Mouse (Mus musculus) frontal cortex, postnatal 25 days (tissue): ENCODE measurements at regions not wholly inside any gene's neighbourhood (a gene's known extent, or its start where the extent isn't known, plus 50 kb on each side); places are given as distances from the start of the nearest gene placed in this dataset.

Source experiments
- DNase-seq, 2 experiments: peaks; one replicate each; pipeline ENCODE4 v3.0.0; 2022; ENCODE audit warnings: low spot score in 2 of 2

DNA sequence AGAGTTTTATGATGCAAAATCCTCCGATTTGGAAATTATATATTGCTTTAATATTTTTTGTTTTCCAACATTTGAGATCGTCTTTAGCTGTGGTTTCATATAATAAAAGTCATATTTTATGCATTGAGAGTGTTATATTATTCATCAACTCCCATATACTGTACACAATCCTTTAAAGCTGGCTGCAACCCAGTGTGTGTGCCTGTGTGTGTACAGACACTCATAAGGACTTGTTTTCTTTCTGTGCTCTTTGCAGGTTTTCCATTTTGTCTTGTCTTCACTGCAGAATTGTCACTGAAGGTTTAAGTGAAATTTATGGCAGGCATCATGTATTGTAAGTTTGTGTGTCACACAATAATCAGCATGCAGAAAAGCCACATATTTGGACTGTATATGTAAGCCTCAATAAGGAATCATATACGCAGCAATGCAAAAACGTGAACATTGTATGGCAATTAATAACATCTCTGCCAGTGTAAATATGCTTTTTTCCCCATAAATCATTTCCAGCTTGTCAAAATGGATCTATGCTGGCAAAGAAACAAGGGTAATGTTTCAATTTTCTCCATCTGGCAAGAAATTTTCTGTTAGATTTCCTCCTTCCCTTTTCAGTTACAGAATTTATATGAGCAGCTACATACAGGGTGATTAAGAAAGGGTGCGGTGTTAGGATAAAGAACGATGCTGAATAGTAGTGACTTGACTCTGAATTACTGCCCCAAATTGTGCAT lies 342.4 kb upstream of the Pkn2 start:
- DNase-seq = no peak

DNA sequence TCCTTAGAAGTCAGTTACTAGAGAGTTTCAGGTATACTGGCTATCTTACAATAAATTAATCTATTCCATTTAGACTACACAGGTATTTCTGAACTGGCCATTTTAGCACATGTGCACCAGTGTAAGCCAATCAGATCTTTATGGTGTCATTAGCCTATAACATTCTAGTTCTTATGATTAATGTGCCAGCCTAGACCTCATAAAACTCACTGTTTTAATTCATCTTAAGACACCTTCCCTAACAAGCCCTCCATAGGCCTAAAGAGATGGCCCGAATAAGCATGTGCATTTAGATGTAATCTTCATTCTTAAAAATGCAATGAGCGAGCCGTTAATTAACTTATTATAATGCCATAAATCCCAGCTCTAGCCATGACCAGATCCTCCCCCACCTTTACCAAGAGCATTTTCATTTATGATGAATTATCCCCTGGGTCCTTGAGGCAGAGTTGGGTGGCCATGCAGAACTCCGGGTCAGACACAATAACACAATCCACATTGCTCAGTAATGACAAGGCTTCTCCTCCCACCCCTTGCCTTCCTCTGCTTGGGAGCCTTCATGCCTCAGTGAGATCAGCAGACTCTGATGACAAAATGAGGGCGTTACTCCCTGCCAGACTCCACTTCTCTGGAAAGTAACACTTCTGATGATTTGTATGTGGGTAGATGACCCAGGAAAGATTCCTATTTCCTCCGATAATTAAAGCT lies 311.6 kb upstream of the Pkn2 start:
- no peak for DNase-seq

DNA sequence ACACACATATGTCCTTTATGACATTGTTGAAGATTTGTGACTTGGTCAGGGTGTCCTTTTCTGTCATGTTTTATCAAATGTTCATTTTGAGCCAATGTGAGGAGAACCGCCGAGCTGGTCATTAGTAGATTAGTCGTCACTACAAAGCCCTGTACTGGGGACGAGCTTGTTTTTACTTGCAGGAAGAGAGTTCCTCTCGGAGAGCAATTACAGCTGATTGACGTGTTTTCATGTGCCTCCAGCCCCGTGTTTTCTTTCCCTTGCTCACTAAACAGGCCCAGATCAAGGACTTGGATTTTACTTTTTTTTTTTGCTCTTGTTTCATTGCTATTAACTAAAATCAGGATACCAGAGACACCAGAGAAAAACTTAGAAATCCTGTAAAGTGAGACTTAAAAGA lies 307.1 kb upstream of the Pkn2 start:
- DNase-seq = no peak

DNA sequence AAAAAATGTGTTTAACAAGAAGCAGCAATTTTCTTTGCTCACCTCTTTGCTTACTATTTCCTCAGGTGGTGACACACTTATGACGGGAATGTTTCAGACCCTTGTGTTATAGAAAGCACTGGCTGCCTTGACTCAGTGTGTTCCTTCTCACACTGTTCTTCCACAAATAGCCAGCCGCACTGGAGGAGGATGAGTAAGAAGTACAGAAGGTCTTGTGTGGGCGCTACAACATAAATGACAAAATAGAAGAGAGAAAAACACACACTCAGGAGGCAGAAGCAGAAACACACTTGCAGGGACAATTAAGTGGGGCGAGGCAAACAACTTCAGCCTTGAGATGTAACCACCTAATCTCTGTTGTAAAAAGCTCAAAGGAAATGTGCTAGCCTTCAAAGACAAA lies 292.2 kb upstream of the Pkn2 start:
- DNase-seq = no peak

DNA sequence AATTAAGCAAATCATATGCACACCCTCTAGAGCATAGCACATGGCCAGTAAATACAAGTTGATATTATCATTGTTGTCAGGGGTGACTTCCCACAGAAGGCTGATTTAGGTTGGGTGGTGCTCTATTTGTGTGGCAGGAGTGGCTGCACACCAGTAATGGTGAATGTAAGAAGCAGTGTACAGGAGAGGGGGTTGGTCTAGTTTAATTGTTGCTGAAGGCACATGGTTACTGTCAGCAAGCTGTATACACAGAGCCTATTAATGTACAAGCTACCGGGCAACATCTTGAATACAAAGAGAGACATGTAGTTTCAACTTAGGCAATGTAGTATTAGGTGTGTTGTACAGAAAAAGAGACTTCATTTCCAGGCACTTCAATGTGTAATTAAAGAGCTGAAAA lies 280.6 kb upstream of the Pkn2 start:
- no peak for DNase-seq

DNA sequence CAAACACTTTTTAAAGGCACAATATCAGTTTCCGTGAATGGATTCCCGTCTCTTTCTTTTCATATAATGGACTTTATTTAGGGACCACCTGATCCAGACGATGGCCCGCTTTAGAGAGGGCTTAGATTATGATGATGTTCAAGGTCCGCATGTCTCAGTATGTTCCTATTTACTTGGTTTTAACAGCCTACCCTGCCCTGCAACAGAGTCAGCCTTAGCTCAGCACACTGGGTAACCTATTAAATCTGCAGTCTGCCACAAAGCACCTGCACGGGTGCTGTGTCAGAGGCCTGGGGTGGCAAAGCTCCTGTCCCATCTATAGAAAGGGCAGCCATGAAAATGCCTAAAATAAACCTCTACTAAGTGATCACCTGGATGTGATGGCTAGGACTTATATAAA lies 280.2 kb upstream of the Pkn2 start:
- no peak for DNase-seq

DNA sequence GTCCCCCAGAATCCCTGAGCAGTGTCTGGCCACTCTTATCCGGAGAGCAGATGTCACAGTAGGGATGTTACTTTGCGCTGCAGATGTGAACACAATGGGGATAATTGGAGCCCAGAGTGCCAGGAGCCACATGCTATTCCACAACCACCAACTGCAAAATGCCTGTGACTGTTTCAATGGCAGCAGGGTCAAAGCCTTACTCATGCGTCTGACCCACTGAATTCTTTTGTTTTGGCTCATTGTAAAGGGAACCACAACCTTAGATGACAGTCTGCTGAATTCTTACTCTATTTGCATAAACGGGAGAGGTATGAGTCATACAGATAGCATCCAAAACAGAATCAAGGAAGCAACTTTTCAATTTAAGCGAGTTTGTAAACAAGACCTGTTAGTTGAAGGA lies 276.8 kb upstream of the Pkn2 start:
- no peak for DNase-seq

DNA sequence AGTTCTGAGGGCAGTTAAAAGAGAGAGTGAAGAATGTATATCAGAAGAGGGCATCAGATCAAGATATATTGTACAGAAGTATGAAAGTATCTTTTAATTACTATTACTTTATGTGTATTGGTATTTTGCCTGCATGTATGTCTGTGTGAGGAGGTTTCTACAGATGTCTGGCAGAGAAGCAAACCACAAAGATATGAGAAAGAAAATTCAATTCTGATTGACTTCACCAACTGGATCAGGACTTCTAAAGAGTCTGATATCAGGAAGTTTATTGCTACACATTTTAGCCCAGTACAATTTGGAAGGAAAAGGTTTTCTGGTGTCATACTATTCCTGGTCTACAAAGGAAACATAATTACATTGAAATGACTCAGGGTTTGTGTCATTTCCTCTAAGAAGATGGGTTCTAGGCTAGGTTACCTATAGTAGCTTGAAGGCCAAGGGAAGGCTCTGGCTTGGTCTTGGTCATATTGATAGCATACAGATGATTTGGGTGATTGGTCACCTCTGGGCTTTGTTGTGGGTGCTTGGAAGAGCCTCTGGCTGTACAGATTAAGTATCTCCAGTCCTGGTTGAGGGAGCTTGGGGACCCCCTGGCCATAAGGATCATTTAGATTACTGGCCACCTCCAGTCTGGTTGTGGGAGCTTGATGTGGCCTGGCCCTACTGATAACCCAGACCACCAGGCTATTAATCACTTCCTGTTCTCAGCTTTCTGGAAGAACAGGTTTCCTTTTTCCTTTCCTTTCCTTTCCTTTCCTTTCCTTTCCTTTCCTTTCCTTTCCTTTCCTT lies 275.1 kb upstream of the Pkn2 start:
- no peak for DNase-seq

DNA sequence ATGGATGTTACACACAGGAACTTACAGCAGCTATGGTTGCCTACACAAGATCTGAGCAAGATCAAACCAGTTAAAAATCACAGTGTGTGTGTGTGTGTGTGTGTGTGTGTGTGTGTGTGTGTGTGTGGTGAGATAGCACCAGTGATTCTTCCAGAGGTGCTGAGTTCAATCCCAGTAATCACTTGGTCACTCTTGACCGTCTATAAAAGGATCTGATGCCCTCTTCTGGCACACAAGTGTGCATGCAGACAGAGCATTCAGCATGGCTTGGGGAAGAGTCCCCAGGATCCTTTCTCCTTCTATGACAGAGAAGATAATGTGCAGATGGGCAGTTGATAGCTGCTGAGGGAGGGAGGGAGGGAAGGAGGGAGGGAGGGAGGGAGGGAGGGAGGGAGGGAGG lies 274.4 kb upstream of the Pkn2 start:
- no peak for DNase-seq

DNA sequence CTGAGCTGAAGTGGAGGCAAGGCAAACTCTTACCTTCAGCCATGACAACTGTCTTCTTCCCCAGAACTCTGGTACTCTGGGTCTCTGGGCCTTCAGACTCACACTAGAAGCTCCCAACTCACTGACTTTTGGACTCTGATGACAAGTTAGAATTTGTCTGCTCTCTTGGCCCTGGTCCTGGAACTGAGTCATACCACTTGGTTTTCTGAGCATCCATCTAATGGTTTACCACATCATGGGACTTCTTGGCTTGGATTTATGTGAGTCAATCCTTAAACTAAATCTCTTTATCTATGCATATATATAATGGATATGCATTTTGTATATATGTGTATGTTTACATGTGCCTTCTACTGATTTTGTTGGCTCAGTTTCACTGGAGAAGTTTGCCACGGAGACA lies 273.8 kb upstream of the Pkn2 start:
- DNase-seq = no peak

DNA sequence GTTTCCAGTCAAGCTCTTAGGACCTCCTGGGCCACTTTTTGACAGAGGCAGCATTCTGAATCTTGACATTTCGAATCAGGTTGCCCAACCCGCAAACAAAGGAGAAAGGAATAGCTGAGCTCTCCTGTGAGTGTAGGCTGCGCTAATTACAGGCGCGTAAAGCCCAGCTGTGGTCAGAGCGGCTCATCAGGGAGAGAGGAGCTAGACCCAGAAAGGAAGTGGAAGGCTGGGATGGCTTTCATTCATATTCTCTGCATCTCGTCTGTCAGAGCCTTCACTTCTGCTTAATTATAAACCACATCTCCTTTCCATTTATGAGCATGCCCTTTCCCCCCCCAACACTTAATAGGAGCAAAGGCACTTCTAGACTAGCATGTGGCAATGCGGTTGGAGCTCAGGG lies 265.7 kb upstream of the Pkn2 start:
- DNase-seq = no peak

DNA sequence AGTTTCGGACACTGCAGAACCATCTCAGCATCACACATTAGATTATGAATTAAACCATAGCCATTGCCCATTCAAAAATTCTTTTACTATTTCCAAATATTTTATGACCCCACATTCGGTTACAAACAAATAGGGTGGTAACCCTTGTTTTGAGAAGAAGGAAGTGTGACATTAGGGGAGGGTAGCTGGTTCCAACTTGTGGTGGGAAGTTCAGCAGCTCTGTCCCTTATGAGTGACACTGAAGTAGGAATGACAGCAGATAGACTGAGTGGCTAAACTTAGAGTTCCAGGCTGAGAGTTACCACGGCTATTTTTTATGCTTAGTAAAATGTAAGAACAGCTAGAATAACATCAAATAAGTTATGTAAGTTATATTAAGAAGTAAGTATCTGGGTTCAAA lies 257.1 kb upstream of the Pkn2 start:
- DNase-seq = no peak

DNA sequence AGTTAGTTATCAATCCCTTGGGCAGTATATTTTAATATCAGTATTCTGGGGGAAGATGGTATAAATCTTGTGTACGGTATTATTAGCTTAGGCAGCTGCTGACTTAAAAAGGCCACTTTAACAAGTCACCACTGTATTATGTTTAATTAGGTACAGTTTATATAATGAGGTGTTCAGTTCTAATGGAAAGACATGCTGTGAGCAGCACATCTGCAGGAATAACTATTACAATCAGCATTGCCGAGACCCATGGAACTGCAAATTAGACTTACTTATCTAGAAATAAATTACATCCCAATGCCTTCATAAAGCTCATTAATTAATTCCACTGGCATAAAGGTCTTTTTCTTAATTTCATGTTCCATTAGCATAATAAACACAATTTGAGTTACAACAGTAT lies 252.7 kb upstream of the Pkn2 start:
- no peak for DNase-seq

DNA sequence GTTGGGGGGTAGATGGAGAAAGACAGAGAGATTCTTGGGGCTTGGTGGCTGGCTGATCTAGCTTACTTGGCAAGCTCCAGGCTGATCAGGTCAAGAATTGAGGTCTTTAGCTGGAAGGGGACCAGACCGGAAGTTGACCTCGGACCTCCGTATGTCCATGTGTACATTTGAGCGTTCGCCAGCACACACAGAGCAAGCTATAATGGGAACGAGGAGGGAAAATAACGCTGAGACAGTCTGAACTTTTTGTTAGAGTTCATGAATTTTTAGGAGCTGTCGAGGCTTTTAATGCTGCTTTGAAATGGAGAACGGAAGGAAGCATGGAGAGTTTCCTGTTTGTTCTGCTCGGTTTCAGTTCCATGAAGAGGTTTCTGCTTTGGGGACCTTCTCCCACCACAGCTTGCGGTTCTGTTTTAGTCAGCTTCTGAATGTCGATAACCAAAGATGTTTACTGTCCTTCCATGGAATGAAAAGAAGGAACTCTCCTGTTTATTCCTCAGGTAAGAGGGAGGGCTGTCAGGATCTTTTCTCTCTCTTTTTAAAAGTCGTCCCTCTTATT lies 226.0 kb upstream of the Pkn2 start:
- DNase-seq = no peak

DNA sequence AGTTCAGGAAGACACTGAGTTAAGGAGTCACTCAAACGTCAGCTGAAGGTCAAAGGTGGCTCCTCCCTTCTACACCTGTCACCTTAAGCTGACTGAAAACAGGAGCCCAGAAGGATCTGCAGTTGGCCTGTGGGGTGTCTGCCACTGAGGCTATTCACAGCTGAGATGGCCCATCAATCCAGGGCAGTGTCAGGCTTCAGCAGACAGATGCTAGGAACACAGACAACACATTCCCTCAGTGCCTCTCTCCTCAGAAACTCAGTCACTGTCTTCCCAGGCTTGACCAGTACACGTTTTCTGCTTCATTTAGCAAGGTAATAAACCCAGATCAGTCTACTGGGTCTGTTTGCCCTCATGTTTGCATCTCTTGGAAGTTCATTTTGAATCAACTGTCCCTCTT lies 222.9 kb upstream of the Pkn2 start:
- no peak for DNase-seq

DNA sequence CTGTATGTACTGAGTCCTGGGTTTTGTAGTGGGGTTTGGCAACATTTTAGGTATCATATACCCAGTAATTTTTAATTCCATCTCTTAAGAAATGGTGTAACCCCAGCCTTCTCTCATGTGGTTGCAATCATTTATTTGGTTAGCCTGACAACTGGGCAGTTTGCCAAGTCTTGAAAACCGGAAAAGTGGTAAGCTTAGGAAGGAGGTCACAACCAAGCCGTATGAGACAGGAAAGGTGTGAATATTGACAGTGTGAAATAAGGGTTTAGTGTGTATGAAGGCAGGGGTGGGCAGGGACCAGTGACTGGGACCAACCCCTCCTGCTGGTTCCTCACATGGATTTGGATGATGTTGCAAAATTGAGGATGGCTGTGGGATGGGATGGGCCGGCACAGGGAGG lies 221.5 kb upstream of the Pkn2 start:
- DNase-seq = no peak

DNA sequence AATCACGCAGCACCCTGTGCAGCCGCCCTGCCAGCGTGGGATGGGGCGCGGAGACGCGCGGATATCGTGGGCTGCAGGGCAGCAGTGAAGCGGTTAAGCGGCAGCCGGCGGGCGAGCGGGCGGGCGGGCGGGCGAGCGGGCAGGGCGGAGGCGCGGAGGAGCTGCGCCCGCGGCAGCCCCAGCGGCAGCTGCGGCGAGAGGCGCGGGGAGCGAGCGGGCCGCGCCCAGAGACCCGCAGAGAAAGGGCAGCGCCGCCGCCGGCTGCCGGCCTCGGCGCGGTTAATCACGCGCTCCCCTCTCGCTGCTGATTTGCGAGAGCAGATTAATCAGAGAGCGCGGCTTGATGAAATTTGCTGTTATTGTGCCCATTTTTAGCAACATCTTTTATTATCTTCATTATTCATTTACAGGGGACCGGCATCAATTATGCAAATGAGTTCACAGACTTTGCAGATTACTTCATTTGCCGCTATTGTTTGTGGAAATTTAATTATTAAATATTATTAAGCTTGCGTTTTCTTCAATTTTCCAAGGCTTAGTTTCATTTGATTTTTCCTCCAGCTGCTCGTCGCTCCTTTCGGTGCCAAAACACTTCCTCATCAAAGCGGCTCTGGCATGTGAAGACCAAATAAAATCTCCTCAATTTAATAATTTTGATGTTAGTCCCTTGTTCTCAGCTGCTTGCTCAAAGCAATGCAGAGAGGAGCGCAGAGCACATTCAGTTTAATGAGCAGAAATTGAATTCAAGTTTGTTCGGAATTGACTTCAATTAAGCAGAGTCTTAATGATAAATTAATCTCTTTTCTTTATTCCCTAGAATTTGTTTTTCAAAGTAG lies 219.2 kb upstream of the Pkn2 start:
- peak in 1 of 2 experiments; percentile 17 for DNase-seq

DNA sequence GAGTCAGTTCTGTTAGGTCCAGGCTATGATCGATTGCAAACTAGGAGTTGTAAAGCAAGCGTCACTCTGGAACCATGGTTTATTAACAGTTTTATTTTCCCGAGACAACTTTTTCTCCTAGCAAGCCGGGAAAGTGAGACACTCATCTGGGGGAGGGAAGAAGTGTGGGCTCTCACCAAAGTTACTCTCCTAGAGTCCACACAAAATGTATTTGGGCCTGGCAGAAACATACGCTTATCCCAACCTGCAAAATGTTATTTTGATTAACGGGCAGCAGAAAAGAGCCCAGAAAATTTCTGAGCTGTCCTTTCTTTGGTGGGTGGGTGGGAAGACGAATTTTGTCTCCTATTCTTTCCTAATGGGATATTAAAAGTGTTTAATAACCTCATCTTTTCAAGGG lies 218.4 kb upstream of the Pkn2 start:
- no peak for DNase-seq

DNA sequence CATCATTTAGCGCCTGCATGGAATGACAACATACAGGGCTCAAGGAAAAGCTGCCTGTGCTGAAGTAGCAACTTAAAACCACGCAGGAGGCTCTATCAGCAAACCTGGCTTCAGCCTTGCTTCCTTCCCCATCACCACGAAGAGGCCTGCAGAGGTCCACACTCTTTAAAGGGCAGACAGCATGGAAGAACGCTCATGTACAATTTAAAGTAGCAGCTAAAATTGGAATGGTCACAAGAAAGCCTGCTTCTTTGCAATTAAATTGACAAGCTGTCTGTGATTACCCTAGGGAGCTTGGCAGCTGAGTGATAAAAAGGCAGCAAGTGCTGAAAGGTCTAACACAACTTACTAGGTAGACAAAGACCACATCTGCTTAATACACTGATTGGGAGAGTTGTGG lies 210.4 kb upstream of the Pkn2 start:
- no peak for DNase-seq

DNA sequence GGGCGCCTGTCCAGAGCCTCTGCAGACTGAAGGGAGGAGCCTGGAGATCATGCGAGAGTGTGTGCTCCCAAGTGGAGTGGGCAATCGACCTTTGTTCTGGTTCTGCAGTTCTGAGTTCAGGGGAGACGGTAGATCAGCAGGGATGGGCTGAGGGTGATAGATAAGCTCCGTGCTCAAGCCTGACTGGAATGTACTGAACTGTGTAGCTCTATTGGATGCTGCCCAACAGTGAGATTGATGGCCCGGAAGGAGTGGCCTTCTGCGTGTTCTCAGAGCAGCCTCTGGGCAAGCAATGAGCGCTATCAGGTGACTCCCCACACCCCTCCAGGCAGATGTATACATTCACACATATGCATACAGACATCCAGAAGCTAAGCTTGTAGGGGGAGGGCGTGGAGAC lies 209.1 kb upstream of the Pkn2 start:
- DNase-seq = no peak

DNA sequence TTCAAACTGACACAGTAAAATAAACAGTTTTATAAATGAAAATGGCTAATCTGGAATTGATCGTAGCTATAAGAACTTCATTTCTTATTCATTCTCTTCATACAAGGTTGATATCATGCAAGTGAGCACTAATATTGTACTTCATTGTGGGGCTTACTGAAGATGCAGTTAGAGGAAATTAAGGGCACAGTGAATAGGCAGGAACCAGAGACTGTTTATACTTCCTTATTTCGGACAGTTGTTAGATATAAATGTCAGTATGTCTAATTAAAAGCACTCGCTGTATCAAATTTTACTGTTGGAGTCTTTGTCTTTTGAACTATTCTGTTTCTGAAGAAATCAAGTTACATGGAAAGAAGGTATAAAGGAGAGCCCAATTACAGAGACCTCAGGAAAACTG lies 208.5 kb upstream of the Pkn2 start:
- no peak for DNase-seq

DNA sequence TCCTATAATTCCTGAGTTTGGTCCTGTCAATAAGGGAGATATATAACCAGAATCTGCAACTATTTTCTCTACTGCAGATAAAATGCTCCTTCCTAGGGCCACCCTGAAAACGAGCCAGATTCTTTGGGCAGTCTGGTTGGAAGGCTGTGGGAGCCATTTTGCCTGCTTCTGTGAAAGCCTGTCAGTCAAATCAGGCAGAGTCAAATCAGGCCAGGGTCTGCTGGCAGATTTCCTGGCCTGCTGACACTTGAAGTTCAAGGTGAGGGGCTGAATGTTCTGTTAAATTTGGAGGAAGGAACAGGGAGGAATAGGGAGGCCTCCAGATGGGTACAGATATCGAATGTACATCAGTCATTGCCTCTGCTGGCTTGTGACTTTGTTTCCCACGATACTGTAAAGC lies 206.0 kb upstream of the Pkn2 start:
- no peak for DNase-seq
